Mouse (Mus musculus): ENCODE data around the gene Nfix. TPM values are rescaled to one million over a fixed set of nuclear protein-coding genes. Genes with fewer than 3 reads are reported as not detected.

The Nfix gene
- polyA plus RNA-seq, 1 experiment from 2014 or later: 67.4 TPM

DNA sequence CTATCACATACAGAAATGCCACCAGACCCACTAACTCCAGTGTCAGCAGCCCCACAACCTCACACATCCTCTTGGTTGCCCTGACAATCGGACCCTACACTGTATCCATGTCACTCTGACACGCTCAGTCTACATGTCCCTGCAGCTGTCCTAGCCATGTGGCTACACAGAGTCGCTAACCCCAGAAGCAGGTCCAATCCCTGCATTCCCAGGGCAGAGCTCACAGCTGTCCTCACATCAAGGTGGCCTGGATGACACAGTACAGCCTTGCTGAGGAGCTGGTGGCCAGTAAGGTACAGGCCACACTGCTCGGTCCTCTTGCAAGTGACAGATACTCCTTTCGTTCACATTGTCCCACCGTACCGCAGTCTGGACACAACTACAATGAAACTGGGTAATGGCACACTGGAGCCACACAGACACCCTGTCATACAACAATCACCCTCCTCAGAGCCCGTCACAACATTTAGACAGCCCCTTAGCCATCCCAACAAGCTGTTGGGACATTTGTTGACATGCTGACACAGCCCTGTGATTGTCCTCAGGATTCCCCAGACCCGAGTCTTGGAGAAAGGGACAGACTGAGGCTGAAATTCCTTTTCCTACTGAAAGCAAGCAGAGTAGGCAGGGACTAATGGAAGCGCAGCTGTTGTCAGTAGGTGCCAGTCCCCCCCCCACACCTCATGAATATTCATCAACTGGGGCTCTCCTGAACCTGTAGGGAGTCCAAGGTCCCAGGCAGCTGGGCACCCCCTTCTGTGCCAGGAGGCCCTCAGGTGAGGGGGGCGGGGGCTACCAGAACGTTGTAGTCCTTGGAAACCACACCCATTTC lies 9.2 kb upstream of the Nfix start:
- peaks cover 4% of the 10 kb centered on the region for H3K27me3 ChIP-seq (replicated peaks; ENCODE audit: control insufficient read depth, insufficient read depth, low read length)
- no peak overlapping the region for H3K9ac ChIP-seq (ENCODE audit: low read depth, low read length)
- H3K4me2 ChIP-seq (ENCODE audit: low read depth, low read length): no peak overlapping the region
- H3K27ac ChIP-seq (replicated peaks; ENCODE audit: low read depth, low read length): no peak overlapping the region
- DNase-seq (ENCODE audit: low spot score) (no peak), ATAC-seq (ENCODE audit: low read depth) (no peak)
- no peaks in the 10 kb centered on the region for H3K36me3 ChIP-seq (ENCODE audit: control insufficient read depth, insufficient read depth, low read length)
- WGBS: 59% methylated on average over 12 of the region's 12 CpGs
- no peak overlapping the region for H3K4me3 ChIP-seq (ENCODE audit: low read depth, low read length)
- 0 out of 2 replicates have a peak, but pooled peaks cover 3% of the 10 kb centered on the region for H3K9me3 ChIP-seq (ENCODE audit: control insufficient read depth, low read length)
- peaks cover 9% of the 10 kb centered on the region for H3K4me1 ChIP-seq (ENCODE audit: control insufficient read depth, insufficient read depth, low read length)

DNA sequence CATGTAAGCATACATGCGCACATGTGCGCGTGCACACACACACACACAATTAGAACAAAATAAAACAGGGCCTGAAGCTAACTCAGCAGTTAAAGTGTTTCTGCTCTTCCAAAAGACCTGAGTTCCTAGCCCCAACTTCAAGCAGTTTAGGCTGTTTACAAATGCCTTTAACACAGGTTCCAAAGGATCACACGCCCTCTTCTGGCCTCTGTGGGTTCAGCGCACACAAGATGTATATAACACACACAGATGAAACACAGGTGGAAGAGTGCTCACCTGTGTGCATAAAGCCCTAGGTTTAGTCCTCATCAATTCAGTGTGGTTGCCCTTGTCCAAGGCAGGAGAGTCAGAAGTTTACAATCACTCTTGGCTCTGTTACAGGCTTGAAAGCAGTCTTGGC lies 5.9 kb upstream of the Nfix start:
- H3K4me3 ChIP-seq (ENCODE audit: low read depth, low read length): no peak overlapping the region
- H3K9me3 ChIP-seq (ENCODE audit: control insufficient read depth, low read length): 0 out of 2 replicates have a peak, but pooled peaks cover 3% of the 10 kb centered on the region
- peaks cover 6% of the 10 kb centered on the region for H3K27me3 ChIP-seq (replicated peaks; ENCODE audit: control insufficient read depth, insufficient read depth, low read length)
- no peak overlapping the region for H3K27ac ChIP-seq (replicated peaks; ENCODE audit: low read depth, low read length)
- WGBS: 92% methylated on average over 5 of the region's 5 CpGs
- no peak overlapping the region for H3K9ac ChIP-seq (ENCODE audit: low read depth, low read length)
- peaks cover 4% of the 10 kb centered on the region for H3K4me1 ChIP-seq (ENCODE audit: control insufficient read depth, insufficient read depth, low read length)
- no peak overlapping the region for H3K4me2 ChIP-seq (ENCODE audit: low read depth, low read length)
- ATAC-seq (ENCODE audit: low read depth) (no peak), DNase-seq (ENCODE audit: low spot score) (no peak)
- no peaks in the 10 kb centered on the region for H3K36me3 ChIP-seq (ENCODE audit: control insufficient read depth, insufficient read depth, low read length)

DNA sequence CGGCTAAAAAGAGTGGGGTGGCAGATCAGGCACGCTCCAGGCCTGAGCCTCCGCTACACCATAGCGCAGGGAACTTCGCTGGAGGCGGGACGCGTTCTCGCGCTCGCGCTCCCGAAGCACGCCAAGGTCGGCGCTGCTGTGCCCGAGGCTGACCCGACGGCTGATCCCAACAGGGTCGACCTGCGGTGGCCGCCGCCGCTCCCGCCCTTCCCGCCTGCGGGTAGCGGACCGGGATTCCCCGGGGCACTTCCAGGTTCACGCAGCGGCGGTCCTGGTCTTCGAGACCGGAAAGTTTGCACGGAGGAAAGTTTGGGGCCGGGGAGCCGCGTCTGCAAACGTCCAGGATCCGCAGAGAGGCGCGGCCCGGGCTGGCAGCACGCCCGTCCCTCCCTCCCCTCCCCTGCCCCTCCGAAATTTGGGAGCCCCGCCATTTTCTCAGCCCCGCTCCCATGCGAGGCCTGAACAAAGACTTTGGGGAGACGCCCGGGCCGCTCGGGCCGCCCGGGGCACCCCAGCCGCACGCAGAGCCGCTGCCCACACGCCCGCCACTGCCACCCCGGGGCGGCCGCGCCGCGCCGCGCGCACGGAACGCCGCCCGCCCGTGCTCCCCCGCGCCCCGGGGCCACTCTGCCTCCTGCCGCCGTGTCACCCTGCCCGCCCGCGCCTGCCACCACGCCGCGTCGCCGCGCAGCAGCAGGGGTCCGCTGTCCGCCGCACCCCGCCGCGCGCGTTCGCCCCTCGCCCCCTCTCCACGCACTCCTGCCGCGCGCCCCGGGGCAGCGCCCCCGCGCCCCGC lies 810 bp downstream of the Nfix start:
- under 1% methylated on average over 31 of the region's 108 CpGs for WGBS
- peaks cover 18% of the 10 kb centered on the region; the same call in 1 of the 2 replicates for H3K36me3 ChIP-seq (ENCODE audit: control insufficient read depth, insufficient read depth, low read length)
- peak overlapping the region; percentile 89 for H3K4me2 ChIP-seq (ENCODE audit: low read depth, low read length)
- peak overlapping the region; percentile 96 for H3K27ac ChIP-seq (replicated peaks; ENCODE audit: low read depth, low read length)
- ATAC-seq (ENCODE audit: low read depth): peak; percentile 15; the same call in 1 of the 2 replicates
- DNase-seq (ENCODE audit: low spot score): peak; percentile 66
- peak overlapping the region; percentile 95 for H3K9ac ChIP-seq (ENCODE audit: low read depth, low read length)
- no peaks in the 10 kb centered on the region for H3K9me3 ChIP-seq (ENCODE audit: control insufficient read depth, low read length)
- peaks cover 18% of the 10 kb centered on the region for H3K27me3 ChIP-seq (replicated peaks; ENCODE audit: control insufficient read depth, insufficient read depth, low read length)
- H3K4me3 ChIP-seq (ENCODE audit: low read depth, low read length): peak overlapping the region; percentile 71
- peaks cover 34% of the 10 kb centered on the region for H3K4me1 ChIP-seq (ENCODE audit: control insufficient read depth, insufficient read depth, low read length)

DNA sequence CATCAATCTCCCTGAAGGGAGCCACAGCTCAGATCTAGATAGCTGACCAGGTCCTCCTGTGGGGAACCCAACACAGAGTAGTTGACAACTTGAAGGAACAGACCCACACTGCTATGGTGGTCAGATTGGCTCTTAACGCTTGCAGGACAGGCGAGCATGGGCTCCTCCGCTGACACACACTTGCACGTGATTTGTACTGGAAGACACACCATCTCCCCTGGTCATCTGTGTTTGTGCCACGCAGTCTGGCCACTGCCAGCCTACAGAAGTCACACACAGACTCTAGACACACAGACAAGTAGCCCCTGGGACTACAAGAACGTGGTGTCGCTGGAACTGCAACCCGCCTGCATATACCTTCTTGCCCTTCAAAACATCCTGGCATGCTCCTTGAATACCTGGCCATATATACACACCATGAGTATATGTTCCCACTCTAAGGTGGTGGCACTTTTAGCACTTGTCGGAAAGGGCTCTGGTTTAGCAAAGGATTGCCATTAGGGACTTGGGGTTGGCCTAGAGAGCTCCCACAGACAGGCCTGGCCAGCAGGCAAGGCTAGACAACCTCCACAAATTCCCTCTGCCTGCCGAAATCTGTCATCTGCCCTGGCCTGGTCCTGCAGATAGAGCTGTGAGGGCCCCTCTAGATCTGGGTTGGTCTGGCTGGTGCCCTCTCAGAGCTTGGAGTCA lies 1.6 kb downstream of the Nfix start:
- 49% methylated on average over 10 of the region's 10 CpGs for WGBS
- peaks cover 18% of the 10 kb centered on the region; the same call in 1 of the 2 replicates for H3K36me3 ChIP-seq (ENCODE audit: control insufficient read depth, insufficient read depth, low read length)
- H3K27ac ChIP-seq (replicated peaks; ENCODE audit: low read depth, low read length): peak overlapping the region; percentile 96
- peak overlapping the region; percentile 95 for H3K9ac ChIP-seq (ENCODE audit: low read depth, low read length)
- H3K4me3 ChIP-seq (ENCODE audit: low read depth, low read length): peak overlapping the region; percentile 71
- no peak for ATAC-seq (ENCODE audit: low read depth)
- H3K9me3 ChIP-seq (ENCODE audit: control insufficient read depth, low read length): no peaks in the 10 kb centered on the region
- DNase-seq (ENCODE audit: low spot score): no peak
- H3K27me3 ChIP-seq (replicated peaks; ENCODE audit: control insufficient read depth, insufficient read depth, low read length): peaks cover 18% of the 10 kb centered on the region
- peaks cover 42% of the 10 kb centered on the region for H3K4me1 ChIP-seq (ENCODE audit: control insufficient read depth, insufficient read depth, low read length)
- H3K4me2 ChIP-seq (ENCODE audit: low read depth, low read length): peak overlapping the region; percentile 89

DNA sequence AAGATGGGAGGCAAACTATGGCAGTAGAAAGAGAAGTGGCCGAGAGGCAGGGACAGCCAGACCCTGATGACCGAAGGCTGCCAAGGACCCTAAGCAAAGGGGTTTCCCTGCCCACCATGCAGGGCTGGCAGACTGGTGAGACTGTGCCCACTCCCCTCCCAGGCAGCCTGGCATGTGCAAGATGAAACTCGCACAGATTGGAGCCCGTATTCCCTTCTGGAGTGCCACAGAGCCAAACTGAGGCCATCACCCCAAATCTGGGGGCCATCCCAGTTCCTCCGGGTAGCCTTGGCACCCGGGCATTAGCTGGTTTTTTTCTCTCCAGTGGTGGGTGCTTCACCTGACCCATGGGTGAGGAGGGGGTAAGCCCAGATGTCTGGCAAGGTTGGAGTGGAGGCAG lies 2.2 kb downstream of the Nfix start:
- Histone ChIP-seq H3K4me1 (ENCODE audit: control insufficient read depth, insufficient read depth, low read length) (peaks cover 44% of the 10 kb centered on the region), H3K27me3 (replicated peaks; ENCODE audit: control insufficient read depth, insufficient read depth, low read length) (peaks cover 18% of the 10 kb centered on the region), H3K27ac (replicated peaks; ENCODE audit: low read depth, low read length) (no peak overlapping the region), H3K9ac (ENCODE audit: low read depth, low read length) (peak overlapping the region; percentile 95), H3K9me3 (ENCODE audit: control insufficient read depth, low read length) (no peaks in the 10 kb centered on the region), H3K4me3 (ENCODE audit: low read depth, low read length) (peak overlapping the region; percentile 71), H3K36me3 (ENCODE audit: control insufficient read depth, insufficient read depth, low read length) (peaks cover 18% of the 10 kb centered on the region), H3K4me2 (ENCODE audit: low read depth, low read length) (peak overlapping the region; percentile 89)
- DNase-seq (ENCODE audit: low spot score): no peak
- WGBS: 83% methylated on average over 5 of the region's 6 CpGs
- no peak for ATAC-seq (ENCODE audit: low read depth)

DNA sequence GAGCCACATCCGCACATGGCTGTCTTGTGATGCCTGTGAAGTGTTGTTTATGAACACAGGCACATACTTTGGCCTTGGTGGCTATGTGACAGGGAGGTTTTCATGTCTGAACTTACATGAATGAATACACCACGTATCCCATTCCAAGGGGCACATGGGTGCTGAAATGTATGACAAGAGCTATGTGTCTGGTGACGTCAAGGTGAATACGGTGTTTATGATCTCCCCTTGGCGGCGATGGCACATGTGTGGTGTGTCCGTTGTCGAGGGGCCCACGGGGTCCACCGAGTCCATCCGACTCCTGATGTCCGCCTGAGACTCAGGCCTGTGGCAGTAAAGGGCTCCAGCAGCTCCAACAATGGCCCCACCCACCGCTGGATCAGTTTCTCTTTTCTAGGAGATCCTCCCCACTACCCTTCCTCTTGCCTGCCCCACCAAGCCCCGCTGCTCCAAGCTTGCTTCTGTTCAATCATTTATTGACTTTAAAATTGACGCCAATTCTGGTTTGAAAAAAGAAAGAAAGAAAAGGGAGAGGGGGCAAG lies 2.8 kb downstream of the Nfix start:
- peak overlapping the region; percentile 89 for H3K4me2 ChIP-seq (ENCODE audit: low read depth, low read length)
- 81% methylated on average over 15 of the region's 15 CpGs for WGBS
- H3K27ac ChIP-seq (replicated peaks; ENCODE audit: low read depth, low read length): no peak overlapping the region
- ATAC-seq (ENCODE audit: low read depth): no peak
- H3K9me3 ChIP-seq (ENCODE audit: control insufficient read depth, low read length): no peaks in the 10 kb centered on the region
- H3K9ac ChIP-seq (ENCODE audit: low read depth, low read length): 0 out of 2 replicates have a peak overlapping the region, but pooled peaks have one; percentile 95
- no peak for DNase-seq (ENCODE audit: low spot score)
- H3K4me3 ChIP-seq (ENCODE audit: low read depth, low read length): peak overlapping the region; percentile 71; the same call in 1 of the 2 replicates
- peaks cover 19% of the 10 kb centered on the region for H3K36me3 ChIP-seq (ENCODE audit: control insufficient read depth, insufficient read depth, low read length)
- peaks cover 12% of the 10 kb centered on the region; the same call in 1 of the 2 replicates for H3K27me3 ChIP-seq (replicated peaks; ENCODE audit: control insufficient read depth, insufficient read depth, low read length)
- H3K4me1 ChIP-seq (ENCODE audit: control insufficient read depth, insufficient read depth, low read length): peaks cover 44% of the 10 kb centered on the region

DNA sequence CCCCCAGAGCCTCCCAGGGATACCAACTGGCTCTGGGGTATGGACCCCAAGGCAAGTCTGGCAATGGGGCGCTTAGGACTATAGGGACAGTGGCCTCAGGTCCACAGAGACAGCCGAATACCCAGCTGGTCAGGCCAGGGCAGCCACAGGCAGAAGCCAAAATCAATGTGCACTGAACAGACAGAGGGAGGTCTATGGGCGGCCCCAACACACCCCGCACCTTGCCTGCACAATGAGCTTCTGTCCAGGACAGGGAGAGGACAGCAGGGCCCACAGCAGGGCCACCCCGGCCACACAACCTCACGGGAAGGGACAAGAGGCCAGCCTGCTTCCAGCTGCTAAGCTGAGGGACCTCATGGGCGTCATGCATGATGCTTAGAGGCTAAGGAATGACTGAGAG lies 5.7 kb downstream of the Nfix start:
- peak overlapping the region; percentile 13; the same call in 1 of the 2 replicates for H3K4me3 ChIP-seq (ENCODE audit: low read depth, low read length)
- peak overlapping the region; percentile 51 for H3K4me2 ChIP-seq (ENCODE audit: low read depth, low read length)

More for the DNA sequence above, 5.7 kb downstream of the Nfix start:
- Histone ChIP-seq H3K27ac (replicated peaks; ENCODE audit: low read depth, low read length) (peak overlapping the region; percentile 81), H3K9ac (ENCODE audit: low read depth, low read length) (peak overlapping the region; percentile 43), H3K9me3 (ENCODE audit: control insufficient read depth, low read length) (no peaks in the 10 kb centered on the region), H3K4me1 (ENCODE audit: control insufficient read depth, insufficient read depth, low read length) (peaks cover 59% of the 10 kb centered on the region), H3K36me3 (ENCODE audit: control insufficient read depth, insufficient read depth, low read length) (peaks cover 26% of the 10 kb centered on the region), H3K27me3 (replicated peaks; ENCODE audit: control insufficient read depth, insufficient read depth, low read length) (peaks cover 11% of the 10 kb centered on the region; the same call in 1 of the 2 replicates)
- no peak for ATAC-seq (ENCODE audit: low read depth)
- 31% methylated on average over 7 of the region's 7 CpGs for WGBS
- no peak for DNase-seq (ENCODE audit: low spot score)

All from embryonic facial prominence, embryonic 14.5 days (tissue).